Mouse (Mus musculus) testis, adult 2 months (tissue): ENCODE measurements around the gene Synm. TPM values are rescaled to one million over a fixed set of nuclear protein-coding genes. Genes with fewer than 3 reads are reported as not detected.

Source experiments
- H3K27ac ChIP-seq: fragments of 200-500 bp; 2 replicates; pipeline ENCODE4 v1.5.1; 2012; ENCODE audit warnings: low read depth, low read length; ENCODE audit not compliant: control insufficient read depth, insufficient read depth
- H3K27me3 ChIP-seq: fragments of 200-500 bp; 2 replicates; pipeline ENCODE4 v1.6.1; 2012; ENCODE audit warnings: mild to moderate bottlenecking, low read length, moderate library complexity; ENCODE audit not compliant: control insufficient read depth, insufficient read depth
- H3K36me3 ChIP-seq: fragments of 200-500 bp; 2 replicates; pipeline ENCODE4 v1.6.1; 2012; ENCODE audit warnings: mild to moderate bottlenecking, low read length; ENCODE audit not compliant: control insufficient read depth, insufficient read depth
- H3K4me1 ChIP-seq: fragments of 200-500 bp; 2 replicates; pipeline ENCODE4 v1.6.1; 2012; ENCODE audit warnings: low read length; ENCODE audit not compliant: control insufficient read depth, insufficient read depth
- H3K4me3 ChIP-seq: fragments of 200-500 bp; 2 replicates; pipeline ENCODE4 v1.5.1; 2012; ENCODE audit warnings: low read depth, mild to moderate bottlenecking, low read length, moderate library complexity, mixed read lengths; ENCODE audit not compliant: control insufficient read depth
- CTCF ChIP-seq: fragments of 200-500 bp; IDR thresholded peaks from 2 replicates; pipeline ENCODE4 v1.5.1; 2012; ENCODE audit warnings: low read depth, mild to moderate bottlenecking, inconsistent platforms, low read length, moderate library complexity; ENCODE audit not compliant: control insufficient read depth, insufficient read depth, insufficient replicate concordance
- POLR2A ChIP-seq: fragments of 200-500 bp; IDR thresholded peaks from 2 replicates; pipeline ENCODE4 v1.6.1; 2012; ENCODE audit warnings: low read depth, mild to moderate bottlenecking, inconsistent platforms, low read length, moderate library complexity; ENCODE audit not compliant: control insufficient read depth
- polyA plus RNA-seq: library from polyadenylated mRNA; depleted of rRNA; stranded (reverse); fragments of >200 nt; gene quantifications from 2 replicates; pipeline ENCODE4 v1.2.3, GENCODE M21; 2012

Gene Synm
- polyA plus RNA-seq, 1 experiment: 3.3 TPM

DNA sequence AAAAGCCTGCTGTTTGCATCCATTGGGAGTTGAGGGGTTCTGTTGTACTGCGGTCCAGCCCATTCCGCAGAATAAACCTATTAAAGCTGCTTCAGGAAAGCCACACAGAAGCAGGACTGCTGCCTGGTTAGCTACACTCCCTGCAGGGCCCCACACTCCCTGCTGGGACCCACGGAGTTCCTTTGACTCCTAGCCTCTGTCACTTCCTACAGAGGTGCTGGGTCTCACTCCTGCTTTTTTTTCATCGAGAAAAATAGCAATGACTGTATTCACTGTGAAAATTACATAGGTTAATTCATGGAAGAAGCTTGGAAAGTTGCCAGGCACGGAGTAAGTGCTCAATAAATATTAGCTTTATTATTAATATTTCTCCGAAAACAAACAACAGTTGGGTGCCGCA, 33.9 kb upstream of the Synm start:
- Histone ChIP-seq H3K27ac (no peak overlapping the region), H3K27me3 (no peaks in the 10 kb centered on the region), H3K36me3 (no peaks in the 10 kb centered on the region), H3K4me3 (no peak overlapping the region), H3K4me1 (peaks cover 2% of the 10 kb centered on the region)
- TF ChIP-seq CTCF: no peak
- TF ChIP-seq POLR2A: no peak

DNA sequence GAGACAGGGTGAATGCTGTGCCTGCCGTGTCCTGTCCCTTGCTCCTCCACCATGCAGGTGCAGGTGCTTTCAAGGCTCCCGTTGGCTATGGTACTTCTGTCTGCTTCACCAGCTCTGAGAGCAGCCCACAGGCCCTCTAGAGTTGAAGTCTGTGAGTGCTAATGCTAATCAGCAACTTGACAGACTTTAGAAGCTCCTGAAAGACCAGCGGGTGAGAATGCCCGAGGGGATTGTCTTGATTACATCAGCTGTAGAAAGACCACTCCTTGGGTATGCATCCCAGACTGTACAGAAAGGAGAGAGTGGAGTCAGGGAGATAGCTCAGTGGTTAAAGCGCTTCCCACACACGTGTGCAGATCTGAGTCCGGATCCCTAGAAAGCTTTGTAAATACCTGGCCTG, 31.7 kb upstream of the Synm start:
- Histone ChIP-seq H3K27me3 (no peaks in the 10 kb centered on the region), H3K4me3 (no peak overlapping the region), H3K4me1 (peaks cover 2% of the 10 kb centered on the region), H3K27ac (no peak overlapping the region), H3K36me3 (no peaks in the 10 kb centered on the region)
- TF ChIP-seq POLR2A (no peak), CTCF (no peak)

DNA sequence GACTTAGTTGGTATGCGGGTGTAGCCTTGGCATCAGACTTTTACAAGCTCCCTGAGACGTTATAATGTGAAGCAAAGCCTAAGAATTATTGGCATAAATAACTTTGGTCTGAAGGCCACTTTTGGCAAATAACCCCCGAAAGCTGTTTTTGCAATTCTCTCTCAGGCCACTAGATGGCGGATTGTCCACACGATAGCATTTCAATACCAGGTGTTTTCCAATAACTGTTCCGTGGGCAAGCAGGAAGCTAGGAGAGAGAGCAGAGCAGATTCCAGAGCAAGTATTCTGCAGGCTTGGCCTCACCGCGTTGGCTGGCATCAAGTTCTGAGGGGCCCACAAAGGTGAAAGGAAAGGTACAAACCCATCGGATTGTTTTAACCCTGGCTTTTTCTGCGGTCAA, 29.2 kb upstream of the Synm start:
- TF ChIP-seq CTCF: peak; percentile 50; the same call in 1 of the 2 replicates
- no peak for TF ChIP-seq POLR2A
- Histone ChIP-seq H3K4me1 (peaks cover 2% of the 10 kb centered on the region), H3K27me3 (no peaks in the 10 kb centered on the region), H3K4me3 (peak overlapping the region; percentile 42), H3K36me3 (no peaks in the 10 kb centered on the region), H3K27ac (no peak overlapping the region)

DNA sequence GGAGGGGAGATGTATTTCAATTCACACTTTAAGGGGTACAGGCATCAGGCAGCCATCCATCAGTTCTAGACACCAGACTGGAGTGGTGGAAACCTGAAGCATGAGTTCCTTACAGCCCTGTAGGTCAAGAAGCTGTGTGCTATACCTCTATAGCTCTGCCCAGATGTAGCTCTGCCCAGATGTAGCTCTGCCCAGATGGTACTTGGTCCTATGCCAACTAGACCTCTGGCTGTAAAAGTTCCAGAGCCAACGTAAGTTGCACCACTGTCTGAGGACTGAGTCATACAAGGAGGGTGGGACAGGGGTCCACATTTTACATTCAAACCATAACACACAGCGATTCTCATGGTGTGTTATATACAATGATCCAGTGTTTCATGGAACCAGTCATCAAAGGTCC, 28.3 kb upstream of the Synm start:
- Histone ChIP-seq H3K27ac (no peak overlapping the region), H3K4me3 (no peak overlapping the region), H3K36me3 (no peaks in the 10 kb centered on the region), H3K4me1 (peaks cover 2% of the 10 kb centered on the region), H3K27me3 (no peaks in the 10 kb centered on the region)
- TF ChIP-seq CTCF (no peak), POLR2A (no peak)

DNA sequence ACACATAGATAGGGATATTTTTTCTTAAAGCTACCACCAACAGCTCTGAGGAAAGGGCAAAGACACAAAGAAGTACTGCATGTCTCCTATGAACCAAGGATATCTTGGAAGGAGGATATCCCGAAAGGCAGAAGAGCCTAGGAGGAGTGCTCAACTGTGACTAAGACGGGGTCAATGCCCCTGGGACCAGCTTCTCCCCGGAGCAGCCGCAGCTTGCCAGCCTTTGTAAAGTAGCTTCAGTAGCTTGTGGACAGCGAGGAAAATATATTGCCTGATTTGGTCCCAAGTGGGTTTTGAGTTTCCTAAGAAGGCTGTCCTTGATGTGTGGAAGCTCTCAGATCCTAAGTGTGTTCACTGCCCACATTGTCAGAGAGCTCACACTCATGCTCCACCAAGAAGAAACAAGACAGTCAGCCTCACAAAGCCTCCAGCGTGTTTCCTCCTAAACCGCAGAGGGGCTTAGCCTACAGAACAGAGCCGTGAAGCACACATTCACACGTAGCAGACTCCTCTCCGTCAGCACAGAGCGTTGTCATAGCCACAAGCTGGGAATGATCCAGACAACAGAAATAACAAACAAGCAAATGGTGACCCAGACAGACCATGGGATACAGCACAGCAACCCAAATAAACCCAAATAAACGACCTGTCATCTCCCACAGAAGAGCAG, 17.2 kb upstream of the Synm start:
- no peak overlapping the region for H3K4me3 ChIP-seq
- no peak overlapping the region for H3K27ac ChIP-seq
- H3K36me3 ChIP-seq: no peaks in the 10 kb centered on the region
- no peaks in the 10 kb centered on the region for H3K27me3 ChIP-seq
- H3K4me1 ChIP-seq: no peaks in the 10 kb centered on the region
- TF ChIP-seq CTCF (no peak), POLR2A (no peak)

DNA sequence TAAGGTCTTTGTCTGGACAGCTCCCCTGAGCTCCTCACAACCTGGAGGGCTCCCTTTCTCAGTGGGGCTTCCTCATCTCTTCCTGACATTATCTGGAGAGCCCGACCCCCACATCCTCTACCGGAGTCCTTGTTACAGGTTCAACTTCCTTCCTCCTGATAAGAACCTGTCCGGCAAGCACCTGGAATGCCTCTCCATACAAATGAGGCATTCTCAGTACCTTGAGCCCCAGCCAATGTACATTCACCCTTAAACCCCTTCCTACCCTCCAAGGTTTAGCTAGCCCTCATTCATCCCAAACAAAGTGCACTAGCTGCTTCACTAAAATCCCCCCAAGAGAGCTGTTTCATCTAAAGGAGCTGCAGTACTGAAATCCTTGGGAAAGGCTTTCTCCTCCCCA, 16.1 kb upstream of the Synm start:
- no peaks in the 10 kb centered on the region for H3K36me3 ChIP-seq
- TF ChIP-seq POLR2A (no peak), CTCF (no peak)
- no peaks in the 10 kb centered on the region for H3K27me3 ChIP-seq
- H3K4me1 ChIP-seq: peaks cover 2% of the 10 kb centered on the region
- no peak overlapping the region for H3K27ac ChIP-seq
- H3K4me3 ChIP-seq: no peak overlapping the region

DNA sequence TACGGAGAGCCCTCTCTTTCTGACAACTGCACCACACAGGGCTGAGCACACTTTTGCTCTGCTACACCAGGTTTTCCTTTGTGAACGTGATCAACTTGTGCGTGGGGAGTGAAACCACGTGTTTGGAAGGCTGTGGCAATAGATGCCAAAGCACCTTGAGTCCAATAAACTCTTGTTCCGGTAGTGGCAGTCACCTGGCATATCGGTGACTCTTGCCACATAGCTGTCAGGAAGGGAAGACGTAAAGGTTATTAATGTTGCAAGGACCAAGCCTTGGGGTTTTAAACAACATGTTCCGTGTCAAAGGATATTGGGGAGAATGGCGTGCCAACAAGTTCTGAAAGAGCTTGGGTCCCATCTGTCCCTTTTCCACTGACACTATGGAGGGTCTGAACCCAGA, 12.7 kb upstream of the Synm start:
- H3K4me1 ChIP-seq: peaks cover 2% of the 10 kb centered on the region
- no peaks in the 10 kb centered on the region for H3K27me3 ChIP-seq
- no peak overlapping the region for H3K27ac ChIP-seq
- no peak for TF ChIP-seq POLR2A
- no peak for TF ChIP-seq CTCF
- H3K4me3 ChIP-seq: no peak overlapping the region
- no peaks in the 10 kb centered on the region for H3K36me3 ChIP-seq
